Mouse (Mus musculus) liver, embryonic 15.5 days (tissue): ENCODE data around the gene Dohh. TPM values are rescaled to one million over a fixed set of nuclear protein-coding genes. Genes with fewer than 3 reads are reported as not detected.

ENCODE experiments used
- ATAC-seq: fragments of 200-750 bp; cut with Nextera tagmentation; 2 replicates; pipeline ENCODE4 v1.8.0; 2017; ENCODE audit warnings: moderate number of reproducible peaks, mild to moderate bottlenecking, moderate library complexity; ENCODE audit not compliant: insufficient read depth
- H3K27ac ChIP-seq: fragments of 300-500 bp; sonication (generic); replicated peaks from 2 replicates; pipeline ENCODE4 v1.5.1; 2015; ENCODE audit warnings: mild to moderate bottlenecking, inconsistent platforms
- H3K27me3 ChIP-seq: fragments of 300-500 bp; sonication (generic); 2 replicates; pipeline ENCODE4 v1.6.1; 2015; ENCODE audit warnings: mild to moderate bottlenecking, inconsistent platforms
- H3K36me3 ChIP-seq: fragments of 300-500 bp; sonication (generic); replicated peaks from 2 replicates; pipeline ENCODE4 v1.6.1; 2015; ENCODE audit warnings: moderate library complexity, mild to moderate bottlenecking, inconsistent platforms
- H3K4me1 ChIP-seq: fragments of 300-500 bp; sonication (generic); replicated peaks from 2 replicates; pipeline ENCODE4 v1.6.1; 2015; ENCODE audit warnings: inconsistent platforms
- H3K4me2 ChIP-seq: fragments of 300-500 bp; sonication (generic); 2 replicates; pipeline ENCODE4 v1.6.1; 2015; ENCODE audit warnings: moderate library complexity, mild to moderate bottlenecking, inconsistent platforms
- H3K4me3 ChIP-seq: fragments of 300-500 bp; sonication (generic); replicated peaks from 2 replicates; pipeline ENCODE4 v1.5.1; 2015; ENCODE audit warnings: mild to moderate bottlenecking, inconsistent platforms
- H3K9ac ChIP-seq: fragments of 300-500 bp; sonication (generic); 2 replicates; pipeline ENCODE4 v1.6.1; 2015; ENCODE audit warnings: moderate library complexity, mild to moderate bottlenecking, inconsistent platforms
- H3K9me3 ChIP-seq: fragments of 300-500 bp; sonication (generic); replicated peaks from 2 replicates; pipeline ENCODE4 v1.6.1; 2016; ENCODE audit warnings: inconsistent platforms
- WGBS: fragments of 180-500 bp; shearing (Covaris S2); methylation state at CpG from one replicate; pipeline ENCODE4 v1.1.7; 2015; ENCODE audit warnings: mixed read lengths; ENCODE audit not compliant: insufficient replicate concordance; 5-methylcytosine and 5-hydroxymethylcytosine counted together
- microRNA-seq: library from miRNA; unstranded; fragments of <30 nt; microRNA quantifications from one replicate; pipeline ENCODE4, GENCODE M21; 2016
- polyA plus RNA-seq: library from polyadenylated mRNA; unstranded; fragments of >200 nt; fragmentation: Nextera tagmentation; extraction: Ambion mirVana; gene quantifications from 2 replicates; pipeline ENCODE4 v1.2.1, GENCODE M21; 2015

The Dohh gene
- polyA plus RNA-seq, 1 experiment from 2014 or later = 50.9 TPM

DNA sequence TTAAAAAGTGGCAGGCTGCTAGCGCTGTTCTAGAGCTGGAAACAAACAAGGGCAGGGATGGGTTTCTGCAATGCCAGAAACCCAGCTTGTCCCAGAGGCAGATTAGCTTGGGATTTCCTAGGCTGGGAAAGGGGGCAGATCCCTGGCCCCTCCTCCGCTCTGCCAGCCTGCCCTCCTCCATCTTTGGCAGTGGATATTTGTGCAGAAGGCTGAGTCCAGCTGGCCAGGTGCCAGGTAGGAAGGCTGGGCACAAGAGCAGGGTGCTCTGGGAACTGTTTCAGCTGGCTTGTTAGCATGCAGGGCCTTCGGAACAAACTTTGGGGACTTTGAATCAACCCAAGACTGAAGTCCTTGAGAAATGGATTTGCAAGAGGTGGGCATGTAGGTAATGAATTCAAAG is 51.2 kb downstream of the Dohh start:
- Histone ChIP-seq H3K36me3 (no peaks in the 10 kb centered on the region), H3K4me3 (no peak overlapping the region), H3K27me3 (peaks cover 28% of the 10 kb centered on the region), H3K4me2 (no peak overlapping the region), H3K27ac (no peak overlapping the region), H3K9me3 (no peaks in the 10 kb centered on the region), H3K9ac (no peak overlapping the region), H3K4me1 (peaks cover 39% of the 10 kb centered on the region)
- 81% methylated on average over 3 of the region's 3 CpGs for WGBS
- no peak for ATAC-seq

Small RNA genes lying within 50 kb of the gene (microRNA-seq; reads per million reads assigned to microRNA genes)
- gene Mir1191b = not detected
- gene Mir6913 = not detected

Other genes starting within 250 kb of the Dohh start
- gene Zbtb7a, start 249.2 kb upstream of the Dohh start, polyA plus RNA-seq = 47.6 and 56.9 TPM in 2 replicates
- 26.0 and 32.6 TPM in 2 replicates for gene Pias4, start 216.5 kb upstream of the Dohh start, polyA plus RNA-seq
- 270 and 306 TPM in 2 replicates for gene Eef2, start 207.8 kb upstream of the Dohh start, polyA plus RNA-seq
- 16.6 and 17.8 TPM in 2 replicates for gene Dapk3, start 201.4 kb upstream of the Dohh start, polyA plus RNA-seq
- 0.07 TPM in 1 of 2 replicates, not detected in the other for gene 4930442H23Rik, start 200.6 kb upstream of the Dohh start, polyA plus RNA-seq
- gene Nmrk2, start 182.4 kb upstream of the Dohh start, polyA plus RNA-seq = 0.09 TPM in 1 of 2 replicates, not detected in the other
- not detected in 2 replicates for gene Atcay, start 153.6 kb upstream of the Dohh start, polyA plus RNA-seq
- 0.31 TPM in 2 replicates for gene Zfr2, start 151.3 kb upstream of the Dohh start, polyA plus RNA-seq
- gene Matk, start 131.5 kb upstream of the Dohh start, polyA plus RNA-seq = 1.9 and 2.1 TPM in 2 replicates
- gene Mrpl54, start 117.5 kb upstream of the Dohh start, polyA plus RNA-seq = 78.7 and 92.2 TPM in 2 replicates
- 24.0 and 27.3 TPM in 2 replicates for gene Apba3, start 117.5 kb upstream of the Dohh start, polyA plus RNA-seq
- gene Tjp3, start 92.8 kb upstream of the Dohh start, polyA plus RNA-seq = 0.93 and 1.4 TPM in 2 replicates
- 13.4 and 15.2 TPM in 2 replicates for gene Pip5k1c, start 91.5 kb upstream of the Dohh start, polyA plus RNA-seq
- gene Cactin, start 63.3 kb upstream of the Dohh start, polyA plus RNA-seq = 24.3 and 29.5 TPM in 2 replicates
- gene Tbxa2r, start 55.7 kb upstream of the Dohh start, polyA plus RNA-seq = 4.0 and 5.0 TPM in 2 replicates
- not detected in 2 replicates for gene Gipc3, start 41.2 kb upstream of the Dohh start, polyA plus RNA-seq
- gene Hmg20b, start 33.9 kb upstream of the Dohh start, polyA plus RNA-seq = 22.3 and 22.6 TPM in 2 replicates
- 15.0 and 16.5 TPM in 2 replicates for gene Mfsd12, start 26.9 kb upstream of the Dohh start, polyA plus RNA-seq
- 2.3 and 2.9 TPM in 2 replicates for gene 4930404N11Rik, start 18.6 kb upstream of the Dohh start, polyA plus RNA-seq
- gene Fzr1, start 5.9 kb upstream of the Dohh start, polyA plus RNA-seq = 127 and 147 TPM in 2 replicates
- gene Gm48551, start within 50 bp of the Dohh start, polyA plus RNA-seq = 0.75 and 0.88 TPM in 2 replicates
- gene Gm48552, start 4.6 kb downstream of the Dohh start, polyA plus RNA-seq = 0.56 TPM in 1 of 2 replicates, not detected in the other
- 1.9 and 2.3 TPM in 2 replicates for gene Smim24, start 8.6 kb downstream of the Dohh start, polyA plus RNA-seq
- gene Nfic, start 71.2 kb downstream of the Dohh start, polyA plus RNA-seq = 9.5 and 11.5 TPM in 2 replicates
- gene Celf5, start 98.3 kb downstream of the Dohh start, polyA plus RNA-seq = 0.02 TPM in 1 of 2 replicates, not detected in the other
- 43.7 and 52.0 TPM in 2 replicates for gene Ncln, start 112.0 kb downstream of the Dohh start, polyA plus RNA-seq
- gene S1pr4, start 115.7 kb downstream of the Dohh start, polyA plus RNA-seq = 4.1 and 5.4 TPM in 2 replicates
- gene Gna15, start 139.8 kb downstream of the Dohh start, polyA plus RNA-seq = 4.3 and 5.6 TPM in 2 replicates
- 20.3 and 24.6 TPM in 2 replicates for gene Gna11, start 160.8 kb downstream of the Dohh start, polyA plus RNA-seq
- 243 and 271 TPM in 2 replicates for gene Aes, start 175.1 kb downstream of the Dohh start, polyA plus RNA-seq
- 2.2 and 2.6 TPM in 2 replicates for gene Tle2, start 190.1 kb downstream of the Dohh start, polyA plus RNA-seq
- gene Tle6, start 216.6 kb downstream of the Dohh start, polyA plus RNA-seq = 3.5 TPM in 2 replicates
- 0.23 and 0.24 TPM in 2 replicates for gene BC025920, start 221.8 kb downstream of the Dohh start, polyA plus RNA-seq
- 7.7 and 9.1 TPM in 2 replicates for gene Sirt6, start 243.4 kb downstream of the Dohh start, polyA plus RNA-seq
- gene Ankrd24, start 244.1 kb downstream of the Dohh start, polyA plus RNA-seq = 1.8 and 2.3 TPM in 2 replicates